Mouse (Mus musculus) hindbrain, embryonic 13.5 days (tissue): ENCODE measurements at regions not wholly inside any gene's neighbourhood (a gene's known extent, or its start where the extent isn't known, plus 50 kb on each side); places are given as distances from the start of the nearest gene placed in this dataset.

Experiments
- ATAC-seq: fragments of 200-750 bp; cut with Nextera tagmentation; 2 replicates; pipeline ENCODE4 v1.8.0; 2017; ENCODE audit warnings: moderate TSS enrichment; ENCODE audit not compliant: low FRiP score
- H3K27ac ChIP-seq: fragments of 300-500 bp; sonication (generic); 2 replicates; pipeline ENCODE4 v1.5.1; 2015; ENCODE audit warnings: inconsistent platforms, mild to moderate bottlenecking, moderate library complexity
- H3K27me3 ChIP-seq: fragments of 300-500 bp; sonication (generic); 2 replicates; pipeline ENCODE4 v1.6.1; 2015; ENCODE audit warnings: mild to moderate bottlenecking, inconsistent platforms
- H3K36me3 ChIP-seq: fragments of 300-500 bp; sonication (generic); 2 replicates; pipeline ENCODE4 v1.6.1; 2015; ENCODE audit warnings: mild to moderate bottlenecking, inconsistent platforms
- H3K4me1 ChIP-seq: fragments of 300-500 bp; sonication (generic); replicated peaks from 2 replicates; pipeline ENCODE4 v1.6.1; 2015; ENCODE audit warnings: inconsistent platforms
- H3K4me2 ChIP-seq: fragments of 300-500 bp; sonication (generic); 2 replicates; pipeline ENCODE4 v1.6.1; 2015; ENCODE audit warnings: inconsistent platforms, mild to moderate bottlenecking, moderate library complexity
- H3K4me3 ChIP-seq: fragments of 300-500 bp; sonication (generic); 2 replicates; pipeline ENCODE4 v1.5.1; 2015; ENCODE audit warnings: mild to moderate bottlenecking, inconsistent platforms
- H3K9ac ChIP-seq: fragments of 300-500 bp; sonication (generic); 2 replicates; pipeline ENCODE4 v1.6.1; 2015; ENCODE audit warnings: mild to moderate bottlenecking, inconsistent platforms
- H3K9me3 ChIP-seq: fragments of 300-500 bp; sonication (generic); 2 replicates; pipeline ENCODE4 v1.6.1; 2016; ENCODE audit warnings: inconsistent platforms
- WGBS: fragments of 180-500 bp; shearing (Covaris S2); methylation state at CpG from one replicate; pipeline ENCODE4 v1.1.7; 2015; 5-methylcytosine and 5-hydroxymethylcytosine counted together

DNA sequence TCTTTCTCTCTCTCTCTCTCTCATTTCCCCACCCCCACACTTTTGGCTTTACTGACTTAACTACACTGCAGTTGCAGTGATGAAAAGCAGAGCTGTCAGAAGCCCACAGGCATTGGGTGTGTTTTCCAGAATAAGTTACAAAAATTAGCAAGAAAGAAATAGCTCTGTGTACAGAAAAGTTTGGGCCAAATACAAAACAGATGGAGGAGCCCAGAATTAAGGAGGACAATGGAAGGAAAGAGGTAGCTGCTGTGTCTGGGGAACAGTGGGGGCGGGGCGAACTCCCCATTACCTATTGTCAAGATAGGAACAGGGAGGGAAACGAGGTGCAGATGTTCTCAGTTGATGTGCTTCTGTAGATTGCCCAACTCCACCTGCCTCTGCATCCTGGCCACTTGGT lies 267.4 kb upstream of the Slc30a5 start:
- Histone ChIP-seq H3K4me2 (no peak overlapping the region), H3K4me1 (no peaks in the 10 kb centered on the region)
- 61% methylated on average over 3 of the region's 3 CpGs for WGBS

DNA sequence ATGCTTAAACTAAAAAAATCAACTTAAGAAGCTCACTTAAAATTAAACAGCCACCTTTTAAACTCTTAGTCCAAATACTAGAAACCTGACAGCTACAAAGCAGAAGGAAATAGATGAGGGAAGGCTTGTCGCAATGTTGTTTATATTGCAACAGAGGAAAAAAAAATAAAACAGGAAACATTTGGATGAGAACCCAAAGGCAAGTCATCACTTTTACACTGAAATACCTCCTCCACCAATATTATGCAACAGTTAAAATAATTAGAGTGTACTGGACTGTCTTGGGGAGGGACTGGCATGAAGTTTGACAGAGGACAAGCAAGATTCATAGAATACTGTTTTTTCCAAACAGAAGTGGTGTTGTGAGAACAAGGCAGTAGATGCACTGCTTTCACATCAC lies 263.6 kb upstream of the Slc30a5 start:
- no peaks in the 10 kb centered on the region for H3K27me3 ChIP-seq
- no peak for ATAC-seq
- no peak overlapping the region for H3K27ac ChIP-seq
- H3K4me3 ChIP-seq: no peak overlapping the region
- H3K4me1 ChIP-seq: no peaks in the 10 kb centered on the region
- no peaks in the 10 kb centered on the region for H3K9me3 ChIP-seq
- no peak overlapping the region for H3K4me2 ChIP-seq
- WGBS: 89% methylated on average over 1 of the region's 1 CpGs
- H3K36me3 ChIP-seq: no peaks in the 10 kb centered on the region
- no peak overlapping the region for H3K9ac ChIP-seq

More for the DNA sequence above, 267.4 kb upstream of the Slc30a5 start:
- no peak overlapping the region for H3K27ac ChIP-seq
- no peak for ATAC-seq
- no peaks in the 10 kb centered on the region for H3K27me3 ChIP-seq
- H3K9ac ChIP-seq: no peak overlapping the region
- H3K36me3 ChIP-seq: no peaks in the 10 kb centered on the region
- no peak overlapping the region for H3K4me3 ChIP-seq
- H3K9me3 ChIP-seq: no peaks in the 10 kb centered on the region

DNA sequence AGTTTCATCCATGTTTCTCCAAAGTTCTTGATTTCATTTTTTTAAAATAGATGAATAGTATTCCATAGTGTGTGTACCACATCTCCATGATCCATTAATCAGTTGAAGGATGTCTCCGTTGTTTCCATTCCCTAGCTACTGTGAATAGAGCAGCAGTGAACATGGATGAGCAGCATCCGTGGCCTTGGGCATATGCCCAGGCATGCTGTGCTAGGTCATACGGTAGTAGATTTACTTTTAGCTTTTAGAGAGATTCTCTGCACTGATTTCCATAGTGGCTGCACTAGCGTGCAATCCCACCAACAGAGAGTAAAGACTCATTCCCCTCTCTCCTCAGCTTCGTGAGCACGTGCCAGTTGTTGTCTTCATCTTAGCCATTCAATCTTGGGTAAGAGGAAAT lies 263.0 kb upstream of the Slc30a5 start:
- no peak overlapping the region for H3K9ac ChIP-seq
- WGBS: 83% methylated on average over 6 of the region's 6 CpGs
- H3K4me3 ChIP-seq: no peak overlapping the region
- no peaks in the 10 kb centered on the region for H3K4me1 ChIP-seq
- no peaks in the 10 kb centered on the region for H3K36me3 ChIP-seq
- no peaks in the 10 kb centered on the region for H3K27me3 ChIP-seq
- H3K9me3 ChIP-seq: no peaks in the 10 kb centered on the region
- no peak overlapping the region for H3K4me2 ChIP-seq
- H3K27ac ChIP-seq: no peak overlapping the region
- no peak for ATAC-seq

DNA sequence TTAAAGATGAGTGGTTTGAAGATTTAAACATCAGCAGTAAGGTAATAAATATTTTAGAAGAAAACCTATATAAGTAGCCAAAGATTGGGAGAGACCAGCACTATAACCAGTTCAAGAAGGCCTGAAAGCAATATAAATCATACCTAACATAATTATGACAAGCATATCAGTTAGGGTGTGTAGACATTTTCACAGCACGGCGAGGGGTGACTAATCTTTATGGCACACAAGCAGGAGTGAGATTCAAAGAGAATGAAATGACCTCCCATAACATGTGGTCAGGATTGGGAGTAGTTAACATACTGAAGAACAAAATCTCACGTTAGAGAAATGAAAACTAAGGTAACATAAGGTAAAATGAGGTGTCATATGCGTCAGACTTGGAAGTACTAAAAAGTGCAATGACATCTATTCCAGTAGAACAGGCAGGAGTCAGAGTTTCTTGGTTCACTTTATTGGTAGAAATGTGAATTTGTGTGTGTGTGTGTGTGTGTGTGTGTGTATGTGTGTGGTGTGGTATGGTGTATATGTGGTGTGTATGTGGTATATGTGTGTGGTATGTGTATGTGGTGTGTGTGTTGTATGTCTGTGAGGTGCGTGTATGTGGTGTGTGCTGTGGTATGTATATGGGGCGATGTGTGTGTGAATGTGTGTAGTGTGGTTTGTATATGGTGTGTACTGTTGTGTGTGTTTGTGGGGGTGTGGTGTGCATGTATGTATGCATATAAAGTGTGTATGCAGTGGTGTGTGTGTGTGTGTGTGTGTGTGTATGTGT lies 262.0 kb upstream of the Slc30a5 start:
- no peak overlapping the region for H3K4me3 ChIP-seq
- H3K9ac ChIP-seq: no peak overlapping the region
- 89% methylated on average over 6 of the region's 6 CpGs for WGBS
- no peak for ATAC-seq
- no peaks in the 10 kb centered on the region for H3K27me3 ChIP-seq
- H3K9me3 ChIP-seq: no peaks in the 10 kb centered on the region
- H3K27ac ChIP-seq: no peak overlapping the region
- no peak overlapping the region for H3K4me2 ChIP-seq
- H3K36me3 ChIP-seq: no peaks in the 10 kb centered on the region
- H3K4me1 ChIP-seq: no peaks in the 10 kb centered on the region

DNA sequence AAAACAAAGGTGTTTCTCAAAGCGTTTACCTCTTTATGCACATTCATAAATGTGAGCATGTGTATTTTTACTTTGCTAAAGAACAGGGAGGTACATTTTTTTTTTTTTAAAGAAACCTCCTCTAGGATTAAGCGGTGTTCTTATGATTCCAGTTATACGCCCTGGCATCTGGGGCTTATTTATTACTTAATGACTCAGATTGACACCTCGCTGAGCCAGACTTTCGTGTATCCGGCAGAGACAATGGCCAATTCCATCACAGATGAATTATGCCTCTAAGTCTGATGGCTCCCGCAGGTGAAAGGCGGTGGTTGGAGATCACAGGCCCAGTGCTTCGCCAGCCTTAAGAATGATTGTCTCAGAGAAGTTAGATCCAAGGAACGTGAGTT lies 259.5 kb upstream of the Slc30a5 start:
- no peak for ATAC-seq
- no peaks in the 10 kb centered on the region for H3K36me3 ChIP-seq
- no peak overlapping the region for H3K9ac ChIP-seq
- H3K27me3 ChIP-seq: no peaks in the 10 kb centered on the region
- H3K4me2 ChIP-seq: no peak overlapping the region
- H3K9me3 ChIP-seq: no peaks in the 10 kb centered on the region
- H3K4me1 ChIP-seq: no peaks in the 10 kb centered on the region
- no peak overlapping the region for H3K4me3 ChIP-seq
- 88% methylated on average over 10 of the region's 10 CpGs for WGBS
- H3K27ac ChIP-seq: no peak overlapping the region

DNA sequence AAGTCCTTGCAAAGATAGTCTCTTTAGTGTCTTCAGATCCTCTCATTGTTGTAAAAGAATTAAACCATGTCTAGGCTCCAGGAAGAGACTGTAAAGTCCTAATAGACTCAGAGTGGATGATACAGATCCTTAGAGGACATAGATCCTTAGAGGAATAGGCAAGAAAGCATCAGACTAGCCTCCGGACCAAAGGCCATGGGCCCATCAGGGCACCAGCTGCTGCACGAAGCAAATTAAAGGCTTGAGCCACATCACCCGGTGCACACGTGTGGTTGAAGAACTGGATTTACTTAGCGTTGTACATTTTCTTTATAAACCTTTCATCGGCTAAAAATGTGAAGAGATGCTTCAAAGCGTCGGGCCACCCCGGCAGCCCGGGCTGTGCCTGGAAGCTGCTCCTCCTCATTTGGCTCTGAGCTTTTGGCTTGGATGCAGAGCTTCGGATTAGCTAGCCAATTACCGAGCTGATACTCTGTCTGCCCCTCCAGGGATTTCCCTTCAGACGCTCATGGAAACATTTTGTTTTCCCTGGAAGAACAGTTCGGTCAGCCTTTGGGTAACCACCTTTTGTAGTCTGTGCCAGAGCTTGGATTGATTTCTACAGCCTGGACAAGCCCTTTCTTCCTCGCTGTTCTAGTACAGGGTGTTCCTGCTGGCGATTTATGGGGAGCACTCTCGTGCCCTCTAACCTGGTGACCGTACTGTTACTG lies 259.0 kb upstream of the Slc30a5 start:
- Histone ChIP-seq H3K27ac (no peak overlapping the region), H3K4me3 (no peak overlapping the region), H3K4me1 (no peaks in the 10 kb centered on the region), H3K36me3 (no peaks in the 10 kb centered on the region), H3K4me2 (no peak overlapping the region), H3K9ac (no peak overlapping the region), H3K27me3 (no peaks in the 10 kb centered on the region), H3K9me3 (no peaks in the 10 kb centered on the region)
- no peak for ATAC-seq
- 77% methylated on average over 18 of the region's 18 CpGs for WGBS

DNA sequence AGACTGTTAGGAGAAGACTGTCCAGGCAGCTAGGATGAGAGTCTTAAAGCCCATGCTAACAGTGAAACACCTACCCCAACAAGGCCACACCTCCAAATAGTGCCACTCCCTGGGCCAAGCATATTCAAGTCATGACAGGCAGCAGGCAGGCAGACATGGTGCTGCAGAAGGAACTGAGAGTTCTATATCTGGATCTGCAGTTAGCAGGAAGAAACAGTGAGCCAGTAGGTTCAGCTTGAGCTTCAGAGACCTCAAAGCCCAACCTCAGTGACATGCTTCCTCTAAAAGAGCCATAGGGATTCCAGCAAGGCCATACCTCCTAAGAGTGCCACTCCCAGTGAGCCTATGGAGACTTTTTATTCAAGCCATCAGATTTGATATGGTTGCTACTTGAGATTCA lies 252.0 kb upstream of the Slc30a5 start:
- Histone ChIP-seq H3K9ac (no peak overlapping the region), H3K9me3 (no peaks in the 10 kb centered on the region), H3K4me2 (no peak overlapping the region), H3K27ac (no peak overlapping the region), H3K36me3 (no peaks in the 10 kb centered on the region), H3K27me3 (no peaks in the 10 kb centered on the region), H3K4me3 (no peak overlapping the region), H3K4me1 (no peaks in the 10 kb centered on the region)
- ATAC-seq: no peak

DNA sequence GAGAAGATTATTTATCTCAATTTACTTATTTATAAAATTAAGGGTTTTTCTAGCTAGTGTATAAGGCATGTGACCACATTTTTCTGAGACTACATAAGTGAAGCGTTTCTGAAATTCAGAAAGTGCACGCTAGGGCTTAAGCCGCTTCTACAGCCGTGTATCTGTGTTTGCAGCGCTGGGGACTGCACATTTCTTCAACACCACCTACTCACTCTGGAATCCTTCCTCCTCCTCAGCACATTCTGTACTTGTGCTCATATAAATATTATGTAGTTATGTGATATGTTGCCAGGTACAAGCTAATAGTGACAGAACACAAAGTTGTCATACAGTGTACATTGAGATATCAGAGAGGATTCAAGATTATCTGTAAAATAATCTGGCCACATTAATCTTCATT lies 251.0 kb upstream of the Slc30a5 start:
- ATAC-seq: no peak
- Histone ChIP-seq H3K27me3 (no peaks in the 10 kb centered on the region), H3K27ac (no peak overlapping the region), H3K4me2 (no peak overlapping the region), H3K9me3 (no peaks in the 10 kb centered on the region), H3K4me3 (no peak overlapping the region), H3K4me1 (no peaks in the 10 kb centered on the region), H3K9ac (no peak overlapping the region), H3K36me3 (no peaks in the 10 kb centered on the region)
- WGBS: 98% methylated on average over 5 of the region's 5 CpGs

DNA sequence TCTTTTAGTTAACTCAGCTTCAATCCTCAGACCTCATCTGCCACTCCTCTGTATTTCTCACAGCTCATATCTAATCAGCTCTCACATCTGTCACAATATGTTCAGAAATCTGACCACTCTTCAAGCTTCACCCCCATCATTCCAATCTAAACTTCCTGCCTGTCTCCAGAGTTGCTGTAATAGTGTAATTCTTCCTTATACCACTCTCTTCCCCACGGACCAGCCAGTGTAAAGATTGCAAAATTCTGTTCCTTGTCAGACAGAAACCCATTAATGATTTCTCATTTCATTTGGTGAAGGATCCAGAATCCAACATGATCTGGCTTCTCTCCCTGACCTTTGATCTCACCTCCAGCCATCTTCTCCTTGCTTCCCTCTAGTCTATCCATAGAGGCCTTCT lies 250.2 kb upstream of the Slc30a5 start:
- Histone ChIP-seq H3K4me2 (no peak overlapping the region), H3K36me3 (no peaks in the 10 kb centered on the region), H3K27ac (no peak overlapping the region), H3K4me3 (no peak overlapping the region), H3K9me3 (no peaks in the 10 kb centered on the region), H3K27me3 (no peaks in the 10 kb centered on the region), H3K4me1 (no peaks in the 10 kb centered on the region), H3K9ac (no peak overlapping the region)
- no peak for ATAC-seq
- WGBS: 83% methylated on average over 1 of the region's 1 CpGs

DNA sequence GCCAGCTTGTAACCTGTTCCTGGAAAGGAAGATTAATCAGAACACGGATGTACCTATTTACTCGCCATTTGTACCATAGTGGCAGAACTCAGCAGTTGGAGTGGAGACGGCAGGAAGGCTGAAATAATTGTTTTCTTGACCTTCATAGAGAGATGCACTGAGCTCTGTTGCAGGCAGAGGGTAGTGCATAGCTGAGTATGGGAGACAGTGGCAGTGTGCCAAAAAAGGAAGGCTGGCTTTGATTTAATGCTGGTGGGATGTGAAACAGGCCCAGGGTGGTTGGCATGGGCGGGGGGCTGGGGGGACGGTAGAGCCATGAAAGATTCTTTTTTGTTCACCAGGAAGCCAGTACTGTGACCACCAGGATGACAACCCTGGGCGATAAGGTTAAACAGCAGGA lies 235.3 kb upstream of the Slc30a5 start:
- 72% methylated on average over 6 of the region's 6 CpGs for WGBS
- no peak; the same call in 1 of the 2 replicates for ATAC-seq

DNA sequence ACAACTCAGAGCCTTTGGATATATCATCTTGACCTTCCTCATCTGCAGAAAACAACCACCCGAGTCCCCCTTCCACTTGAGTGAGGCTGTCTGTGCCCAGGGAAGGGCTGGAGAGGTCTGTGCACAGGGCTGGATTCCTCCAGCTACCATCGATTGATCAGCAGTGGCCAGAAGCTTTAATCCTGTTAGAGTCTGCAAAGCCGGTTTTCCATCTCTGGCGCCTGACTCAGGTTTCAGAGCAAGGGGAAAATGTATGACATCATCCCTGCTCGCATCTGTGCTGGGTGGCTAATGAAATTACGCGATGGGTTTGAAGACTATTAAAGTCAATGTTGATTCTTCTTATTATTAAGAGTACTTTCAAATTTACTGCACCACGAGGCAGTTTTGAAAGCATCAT lies 229.4 kb upstream of the Slc30a5 start:
- H3K27ac ChIP-seq: peak overlapping the region; percentile 55
- H3K9me3 ChIP-seq: no peaks in the 10 kb centered on the region
- no peak overlapping the region for H3K4me2 ChIP-seq
- H3K36me3 ChIP-seq: no peaks in the 10 kb centered on the region
- ATAC-seq: 0 out of 2 replicates have a peak, but pooled peaks have one; percentile 49
- H3K4me1 ChIP-seq: no peaks in the 10 kb centered on the region
- no peak overlapping the region for H3K4me3 ChIP-seq
- H3K9ac ChIP-seq: no peak overlapping the region
- H3K27me3 ChIP-seq: no peaks in the 10 kb centered on the region
- WGBS: 67% methylated on average over 8 of the region's 8 CpGs

More for the DNA sequence above, 235.3 kb upstream of the Slc30a5 start:
- no peak overlapping the region for H3K27ac ChIP-seq
- H3K36me3 ChIP-seq: no peaks in the 10 kb centered on the region
- no peak overlapping the region for H3K4me2 ChIP-seq
- H3K4me3 ChIP-seq: no peak overlapping the region
- H3K4me1 ChIP-seq: no peaks in the 10 kb centered on the region
- no peak overlapping the region for H3K9ac ChIP-seq
- H3K27me3 ChIP-seq: no peaks in the 10 kb centered on the region
- no peaks in the 10 kb centered on the region for H3K9me3 ChIP-seq

DNA sequence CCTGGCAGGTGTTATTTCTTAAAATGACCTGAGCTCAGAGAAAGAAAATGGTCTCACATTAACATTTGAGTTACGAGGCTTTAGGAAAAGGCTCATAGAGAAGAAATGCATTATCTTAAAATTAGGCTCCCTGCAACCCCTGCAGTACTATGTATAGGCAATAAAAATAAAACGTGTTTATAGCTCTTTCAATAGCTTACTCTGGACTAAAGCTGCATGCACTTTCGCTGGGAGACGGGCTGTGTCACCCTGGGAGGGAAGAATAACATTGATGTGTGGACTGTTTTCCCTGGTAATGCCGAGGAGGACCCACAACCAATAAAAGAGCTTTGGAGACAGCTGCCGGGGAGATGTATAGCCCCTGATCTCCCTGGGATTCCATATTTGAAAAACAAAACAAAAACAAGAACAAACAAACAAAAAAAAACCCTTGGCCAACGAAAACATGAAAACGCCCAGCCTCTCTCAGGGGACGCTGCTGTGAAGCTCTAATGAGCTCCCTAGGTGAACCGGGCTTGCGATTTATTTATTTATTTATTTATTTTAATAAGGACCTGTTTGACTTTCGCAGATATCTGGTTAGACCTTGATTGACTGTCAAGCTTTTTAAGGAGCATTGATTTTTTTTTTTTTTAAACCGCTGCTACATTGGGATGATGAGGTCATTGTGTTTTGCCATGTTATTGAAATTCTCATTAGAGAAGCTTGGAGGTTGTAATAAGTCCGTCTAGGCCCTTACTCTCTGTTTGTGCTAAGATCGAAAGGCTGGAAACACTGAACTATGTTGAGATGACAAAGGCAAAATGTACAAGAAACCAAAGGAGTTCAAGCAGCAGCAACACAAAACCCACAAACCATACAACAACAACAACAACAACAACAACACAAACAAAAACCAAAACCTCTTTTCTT lies 228.3 kb upstream of the Slc30a5 start:
- no peak for ATAC-seq
- no peaks in the 10 kb centered on the region for H3K4me1 ChIP-seq
- no peaks in the 10 kb centered on the region for H3K27me3 ChIP-seq
- 62% methylated on average over 15 of the region's 15 CpGs for WGBS
- H3K9me3 ChIP-seq: no peaks in the 10 kb centered on the region
- H3K4me3 ChIP-seq: no peak overlapping the region
- H3K27ac ChIP-seq: peak overlapping the region; percentile 55; the same call in 1 of the 2 replicates
- H3K4me2 ChIP-seq: no peak overlapping the region
- no peak overlapping the region for H3K9ac ChIP-seq
- no peaks in the 10 kb centered on the region for H3K36me3 ChIP-seq
